Mouse (Mus musculus) liver, embryonic 12.5 days (tissue): Measurements from ENCODE around the gene Rbp7. TPM values are rescaled to one million over a fixed set of nuclear protein-coding genes. Genes with fewer than 3 reads are reported as not detected.
A peak's percentile ranks its signal among the peaks of the same experiment; 100 is the strongest.
"Not testable (repeated sequence)": the region's sequence is repeated elsewhere in the genome, so short reads cannot be mapped to it uniquely, and the experiment has no call there.

Source experiments
- ATAC-seq: fragments of 200-750 bp; cut with Nextera tagmentation; 2 replicates; pipeline ENCODE4 v1.8.0; 2017; ENCODE audit warnings: moderate number of reproducible peaks, mild to moderate bottlenecking, moderate library complexity
- H3K27ac ChIP-seq: fragments of 300-500 bp; sonication (generic); 2 replicates; pipeline ENCODE4 v1.5.1; 2016; ENCODE audit warnings: mild to moderate bottlenecking
- H3K27me3 ChIP-seq: fragments of 300-500 bp; sonication (generic); replicated peaks from 2 replicates; pipeline ENCODE4 v1.6.1; 2016; ENCODE audit warnings: mild to moderate bottlenecking, moderate library complexity
- H3K36me3 ChIP-seq: fragments of 300-500 bp; sonication (generic); 2 replicates; pipeline ENCODE4 v1.6.1; 2016; ENCODE audit warnings: mild to moderate bottlenecking, moderate library complexity
- H3K4me1 ChIP-seq: fragments of 300-500 bp; sonication (generic); 2 replicates; pipeline ENCODE4 v1.6.1; 2016
- H3K4me2 ChIP-seq: fragments of 300-500 bp; sonication (generic); 2 replicates; pipeline ENCODE4 v1.6.1; 2016; ENCODE audit warnings: mild to moderate bottlenecking, moderate library complexity
- H3K4me3 ChIP-seq: fragments of 300-500 bp; sonication (generic); 2 replicates; pipeline ENCODE4 v1.5.1; 2016; ENCODE audit warnings: mild to moderate bottlenecking, moderate library complexity
- H3K9ac ChIP-seq: fragments of 300-500 bp; sonication (generic); 2 replicates; pipeline ENCODE4 v1.6.1; 2016; ENCODE audit warnings: mild to moderate bottlenecking, moderate library complexity
- H3K9me3 ChIP-seq: fragments of 300-500 bp; sonication (generic); replicated peaks from 2 replicates; pipeline ENCODE4 v1.6.1; 2016; ENCODE audit warnings: mild to moderate bottlenecking, moderate library complexity
- WGBS: fragments of 180-500 bp; shearing (Covaris S2); methylation state at CpG from one replicate; pipeline ENCODE4 v1.1.7; 2016; ENCODE audit not compliant: insufficient replicate concordance; 5-methylcytosine and 5-hydroxymethylcytosine counted together
- polyA plus RNA-seq: library from polyadenylated mRNA; unstranded; fragments of >200 nt; fragmentation: Nextera tagmentation; extraction: Ambion mirVana; gene quantifications from 2 replicates; pipeline ENCODE4 v1.2.1, GENCODE M21; 2016

Rbp7 gene
- polyA plus RNA-seq, 1 experiment from 2014 or later: not detected

DNA sequence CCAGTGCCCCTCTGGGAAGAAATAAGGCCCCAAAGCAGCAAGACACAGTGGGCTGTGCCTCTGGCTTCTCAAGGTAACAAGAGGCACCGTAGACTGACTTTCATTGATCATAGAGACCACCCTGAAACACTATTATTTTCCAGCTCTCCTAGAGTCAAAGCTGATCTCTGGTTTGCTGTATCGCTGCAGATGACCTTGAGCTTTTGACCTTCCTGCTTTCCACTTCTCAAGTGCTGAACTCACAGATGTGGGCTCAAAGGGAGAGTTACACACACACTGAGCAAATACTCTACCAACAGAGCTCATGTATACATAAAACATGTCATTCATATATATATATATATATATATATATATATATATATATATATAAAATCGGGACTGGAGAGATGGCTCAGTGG, 4.1 kb downstream of the Rbp7 start:
- H3K9me3 ChIP-seq: no peaks in the 10 kb centered on the region
- H3K27me3 ChIP-seq: no peaks in the 10 kb centered on the region
- 75% methylated on average over 3 of the region's 3 CpGs for WGBS
- peaks cover 14% of the 10 kb centered on the region for H3K4me1 ChIP-seq
- no peak overlapping the region for H3K4me3 ChIP-seq
- H3K36me3 ChIP-seq: no peaks in the 10 kb centered on the region
- H3K27ac ChIP-seq: no peak overlapping the region
- H3K4me2 ChIP-seq: no peak overlapping the region
- no peak overlapping the region for H3K9ac ChIP-seq
- ATAC-seq: no peak

DNA sequence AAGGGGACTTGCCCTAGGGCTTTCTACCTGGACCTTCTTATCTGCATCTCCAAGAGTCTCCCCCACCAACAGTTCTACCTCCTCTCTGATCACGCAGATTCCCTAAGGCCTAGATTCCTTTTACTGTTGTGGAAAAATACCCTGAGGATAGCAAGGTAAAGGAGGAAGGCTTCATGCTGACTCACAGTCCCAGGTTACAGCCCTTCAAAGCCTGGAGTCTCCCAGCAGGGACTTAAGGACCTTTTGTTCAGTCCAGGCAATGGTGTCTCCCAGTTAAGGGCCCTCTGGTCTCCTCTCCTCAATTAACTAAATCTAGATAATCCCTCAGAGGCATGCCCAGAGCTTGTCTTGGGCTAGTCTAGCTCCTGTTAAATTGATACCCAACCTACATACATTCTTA, 8.5 kb downstream of the Rbp7 start:
- Histone ChIP-seq H3K9me3 (no peaks in the 10 kb centered on the region), H3K27me3 (no peaks in the 10 kb centered on the region), H3K4me2 (peak overlapping the region; percentile 78), H3K4me1 (peaks cover 22% of the 10 kb centered on the region), H3K9ac (peak overlapping the region; percentile 65; the same call in 1 of the 2 replicates), H3K4me3 (peak overlapping the region; percentile 49; the same call in 1 of the 2 replicates), H3K27ac (peak overlapping the region; percentile 55), H3K36me3 (no peaks in the 10 kb centered on the region)
- ATAC-seq: no peak
- 59% methylated on average over 1 of the region's 1 CpGs for WGBS

DNA sequence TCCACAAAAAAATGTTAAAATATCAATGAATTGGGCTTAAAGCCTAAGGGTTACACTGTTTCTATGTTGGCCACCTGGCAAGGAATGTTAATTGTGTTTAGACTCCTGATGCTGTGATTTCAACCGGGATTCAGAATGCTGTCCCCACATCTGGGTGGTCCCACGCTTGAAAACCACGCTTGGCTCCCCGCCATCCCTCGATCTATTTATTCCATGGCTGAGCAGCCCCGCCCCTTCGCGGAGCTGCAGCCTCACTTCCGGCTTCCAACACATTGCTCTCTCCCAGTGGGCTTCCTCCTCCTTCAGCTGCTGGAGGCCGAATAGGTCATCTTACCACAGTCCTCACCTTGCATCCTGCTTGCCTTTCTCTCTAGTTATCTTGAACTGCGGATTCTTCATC, 8.9 kb downstream of the Rbp7 start:
- Histone ChIP-seq H3K27me3 (no peaks in the 10 kb centered on the region), H3K4me1 (peaks cover 22% of the 10 kb centered on the region), H3K36me3 (no peaks in the 10 kb centered on the region), H3K4me2 (peak overlapping the region; percentile 78), H3K9me3 (no peaks in the 10 kb centered on the region), H3K27ac (peak overlapping the region; percentile 75), H3K4me3 (peak overlapping the region; percentile 49), H3K9ac (peak overlapping the region; percentile 65)
- whole genome bisulfite sequencing: 2% methylated on average over 11 of the region's 11 CpGs
- ATAC-seq: peak; percentile 46

DNA sequence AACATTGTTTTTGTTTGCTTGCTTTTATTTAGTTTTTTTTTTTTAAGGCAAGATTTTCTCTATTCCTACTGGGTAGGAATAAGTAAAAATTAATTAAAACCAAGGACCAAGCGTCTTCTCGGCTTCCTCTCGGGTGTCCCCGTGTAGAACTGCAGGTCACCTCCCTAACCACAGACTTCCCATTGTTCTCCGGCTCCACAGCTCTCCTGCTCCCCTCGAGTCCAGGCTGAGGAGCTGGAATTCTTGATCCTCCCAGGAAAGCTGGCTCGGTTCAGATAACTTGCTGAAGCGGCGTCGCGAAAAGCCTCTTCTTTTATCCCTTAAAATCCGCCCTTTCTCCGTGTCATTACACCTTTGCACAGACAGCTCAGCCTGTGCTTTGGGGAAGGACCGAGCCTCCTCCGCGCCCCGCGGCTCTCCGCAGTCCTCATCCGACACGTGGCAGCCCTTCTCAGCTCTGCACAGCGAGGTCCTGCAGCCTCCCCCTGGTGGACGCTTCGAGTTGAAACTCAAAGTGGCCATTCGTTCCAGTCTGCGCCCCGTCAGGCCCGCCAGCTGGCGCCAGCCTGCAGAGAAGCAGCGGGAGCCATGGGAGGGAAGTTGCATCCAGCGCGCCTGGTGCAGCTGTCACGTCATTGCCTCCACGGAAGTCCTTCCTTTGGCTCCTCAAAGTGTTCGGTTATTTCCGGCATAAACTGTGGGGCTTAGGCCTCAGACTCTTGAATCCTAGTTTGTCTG, 9.6 kb downstream of the Rbp7 start:
- WGBS: 2% methylated on average over 36 of the region's 36 CpGs
- no peaks in the 10 kb centered on the region for H3K9me3 ChIP-seq
- peaks cover 22% of the 10 kb centered on the region for H3K4me1 ChIP-seq
- no peaks in the 10 kb centered on the region for H3K36me3 ChIP-seq
- peak overlapping the region; percentile 75 for H3K27ac ChIP-seq
- H3K9ac ChIP-seq: peak overlapping the region; percentile 65
- H3K4me2 ChIP-seq: peak overlapping the region; percentile 78
- ATAC-seq: peak; percentile 94
- H3K27me3 ChIP-seq: no peaks in the 10 kb centered on the region
- peak overlapping the region; percentile 49 for H3K4me3 ChIP-seq

DNA sequence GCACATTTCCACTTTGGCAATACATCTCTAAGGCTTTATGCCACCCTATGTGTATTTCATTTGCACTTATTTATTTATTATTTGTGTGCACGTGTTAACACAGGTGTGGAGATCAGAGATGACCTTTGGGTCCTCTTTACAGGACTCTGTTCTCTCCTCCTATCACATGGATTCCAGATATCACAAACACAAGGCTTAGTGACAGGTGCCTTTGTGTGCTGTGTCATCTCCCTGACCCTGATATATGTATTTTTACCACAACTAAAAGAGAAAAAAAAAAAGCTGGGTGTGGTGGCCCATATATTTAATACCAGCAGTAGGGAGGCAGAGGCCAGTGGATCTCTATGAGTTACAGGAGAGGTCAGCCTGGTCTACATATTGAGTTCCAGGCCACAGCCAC, 10.3 kb downstream of the Rbp7 start:
- 43% methylated on average over 1 of the region's 1 CpGs for WGBS
- Histone ChIP-seq H3K4me3 (no peak overlapping the region), H3K4me2 (peak overlapping the region; percentile 78), H3K27ac (no peak overlapping the region), H3K27me3 (no peaks in the 10 kb centered on the region), H3K4me1 (peaks cover 25% of the 10 kb centered on the region), H3K9me3 (no peaks in the 10 kb centered on the region), H3K36me3 (no peaks in the 10 kb centered on the region), H3K9ac (peak overlapping the region; percentile 65; the same call in 1 of the 2 replicates)
- no peak for ATAC-seq

DNA sequence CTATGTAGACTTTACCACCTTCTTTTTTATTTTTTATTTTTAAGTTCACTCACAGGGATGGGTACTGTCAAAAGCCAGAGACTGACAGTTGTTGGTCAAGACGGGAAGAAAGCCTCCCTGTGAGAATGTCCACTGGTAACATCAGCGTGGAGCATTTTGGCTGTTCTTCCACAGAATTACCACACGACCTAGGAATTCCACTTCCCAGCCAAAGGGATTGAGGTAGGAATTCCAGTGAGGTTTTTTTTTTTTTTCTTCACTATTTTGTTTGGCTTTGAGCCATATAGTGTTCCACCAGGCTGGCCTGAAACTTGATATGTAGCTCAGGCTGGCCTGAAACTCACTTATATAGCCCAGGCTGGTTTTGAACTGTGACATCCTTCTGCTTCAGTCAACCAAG, 12.3 kb downstream of the Rbp7 start:
- Histone ChIP-seq H3K9ac (no peak overlapping the region), H3K27ac (no peak overlapping the region), H3K27me3 (no peaks in the 10 kb centered on the region), H3K4me1 (peaks cover 28% of the 10 kb centered on the region), H3K4me2 (no peak overlapping the region), H3K36me3 (no peaks in the 10 kb centered on the region), H3K9me3 (no peaks in the 10 kb centered on the region), H3K4me3 (no peak overlapping the region)
- no peak for ATAC-seq
- 54% methylated on average over 3 of the region's 3 CpGs for WGBS

DNA sequence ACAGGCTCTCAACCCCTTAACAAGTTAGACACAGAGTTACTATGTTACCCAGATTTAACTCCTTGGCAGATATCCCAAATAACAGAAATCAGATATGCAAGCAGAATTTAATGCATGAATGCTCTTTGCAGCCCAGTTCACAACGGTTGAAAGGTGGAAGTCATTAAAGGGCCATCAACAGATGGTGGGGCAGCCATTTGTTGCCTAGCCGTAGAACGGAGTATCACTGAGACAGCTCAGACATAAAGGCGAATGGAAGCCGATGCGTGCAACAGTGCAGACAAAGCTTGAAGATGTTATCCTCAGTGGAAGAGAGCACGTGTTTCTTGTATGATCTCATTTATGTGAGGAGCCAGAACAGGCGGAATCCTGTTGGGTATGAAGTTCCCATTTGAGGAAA, 14.2 kb downstream of the Rbp7 start:
- H3K9me3 ChIP-seq: no peaks in the 10 kb centered on the region
- WGBS: 69% methylated on average over 8 of the region's 8 CpGs
- no peak overlapping the region for H3K4me2 ChIP-seq
- H3K27ac ChIP-seq: no peak overlapping the region
- H3K36me3 ChIP-seq: no peaks in the 10 kb centered on the region
- no peak for ATAC-seq
- H3K27me3 ChIP-seq: no peaks in the 10 kb centered on the region
- no peak overlapping the region for H3K4me3 ChIP-seq
- H3K9ac ChIP-seq: no peak overlapping the region
- peaks cover 18% of the 10 kb centered on the region for H3K4me1 ChIP-seq

DNA sequence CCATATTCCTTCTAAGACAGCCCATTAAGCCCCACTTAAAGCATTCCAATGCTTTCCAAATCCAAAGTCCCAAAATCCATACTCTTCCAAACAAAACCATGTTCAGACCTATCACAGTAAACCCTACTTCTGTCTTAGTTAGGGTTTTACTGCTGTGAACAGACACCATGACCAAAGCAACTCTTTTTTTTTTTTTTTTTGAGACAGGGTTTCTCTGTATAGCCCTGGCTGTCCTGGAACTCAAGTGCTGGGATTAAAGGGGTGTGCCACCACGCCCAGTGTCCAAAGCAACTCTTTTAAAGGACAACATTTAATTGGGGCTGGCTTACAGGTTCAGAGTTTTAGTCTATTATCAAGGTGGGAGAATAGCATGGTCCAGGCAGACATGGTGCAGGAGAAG, 22.9 kb downstream of the Rbp7 start:
- not testable (repeated sequence) for H3K4me1 ChIP-seq, H3K36me3 ChIP-seq, H3K9ac ChIP-seq, H3K4me3 ChIP-seq, H3K27me3 ChIP-seq, ATAC-seq, H3K27ac ChIP-seq, H3K9me3 ChIP-seq, H3K4me2 ChIP-seq
- WGBS: 43% methylated on average over 1 of the region's 1 CpGs

DNA sequence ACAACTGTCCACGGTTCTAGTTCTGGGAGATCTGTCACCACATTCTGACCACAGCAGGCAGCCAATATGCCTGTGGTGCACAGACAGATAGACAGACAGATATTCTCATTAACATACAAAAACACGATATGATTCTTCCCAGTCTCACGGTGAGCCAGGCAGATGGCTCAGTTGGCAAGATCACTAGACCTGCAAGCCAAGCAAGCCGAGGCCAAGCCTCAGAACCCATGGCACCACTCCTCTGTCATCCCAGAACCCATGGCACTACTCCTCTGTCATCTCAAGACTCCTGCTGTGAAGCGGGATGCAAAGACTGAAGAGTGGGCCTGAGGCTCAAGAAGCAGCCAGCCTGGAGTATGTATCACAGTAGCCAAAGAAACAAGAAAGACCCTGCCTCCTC, 25.2 kb downstream of the Rbp7 start:
- Histone ChIP-seq H3K4me3 (no peak overlapping the region), H3K4me2 (no peak overlapping the region), H3K36me3 (no peaks in the 10 kb centered on the region), H3K9ac (no peak overlapping the region), H3K27me3 (no peaks in the 10 kb centered on the region), H3K4me1 (peaks cover 18% of the 10 kb centered on the region), H3K27ac (no peak overlapping the region), H3K9me3 (no peaks in the 10 kb centered on the region)
- 61% methylated on average over 5 of the region's 5 CpGs for WGBS
- no peak for ATAC-seq

DNA sequence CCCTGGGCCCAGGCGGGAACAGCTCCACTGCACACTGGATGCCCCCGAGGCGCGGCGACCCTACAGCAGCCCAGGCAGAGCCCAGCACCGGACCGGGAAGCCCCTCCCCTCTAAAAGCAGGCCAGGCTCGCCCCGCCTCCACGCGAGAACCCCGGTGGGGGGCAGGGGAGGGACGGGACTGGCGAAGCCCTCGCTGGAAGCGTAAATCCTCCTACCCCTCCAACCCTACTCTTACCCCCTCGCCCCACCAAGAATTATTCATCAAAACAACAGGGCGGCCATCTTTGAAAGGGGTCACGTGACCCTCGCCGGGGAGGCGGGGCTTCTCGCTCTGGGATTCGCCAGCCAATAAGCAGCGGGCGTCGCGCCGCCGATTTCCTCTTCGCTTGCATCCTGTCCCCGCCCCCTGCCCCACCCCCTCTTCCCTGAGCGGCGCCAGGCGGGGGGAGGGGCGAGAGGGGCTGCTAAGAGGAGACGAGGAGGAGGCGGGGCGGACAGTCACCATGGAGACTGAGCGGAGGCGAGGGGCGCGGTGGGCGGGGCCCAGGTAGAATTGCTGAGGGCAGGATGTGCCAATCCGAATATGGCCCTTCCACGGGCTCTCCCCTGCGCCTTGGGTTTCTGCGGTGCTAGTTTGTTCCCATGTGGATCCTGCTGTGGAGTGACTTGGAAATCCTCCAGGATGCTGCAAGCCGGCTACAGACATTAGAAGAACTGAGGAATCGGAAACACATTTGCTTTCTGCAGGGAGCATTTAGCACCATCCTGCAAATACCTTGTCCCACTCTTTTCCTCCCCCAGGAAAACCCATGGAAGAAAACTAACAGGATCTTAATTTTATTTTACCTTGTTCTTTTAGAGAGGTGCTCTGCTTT, 28.2 kb downstream of the Rbp7 start, which contains the start of gene Ube4b:
Gene Ube4b (minus strand): TSS at position 425 of the 875 bp plus-strand sequence.
- H3K27ac ChIP-seq: peak within 1 kb of the TSS; percentile 95
- peak; percentile 87 for ATAC-seq
- peak within 1 kb of the TSS; percentile 94 for H3K9ac ChIP-seq
- H3K9me3 ChIP-seq: no peaks in the 10 kb centered on the region
- peaks cover 25% of the 10 kb centered on the region for H3K4me1 ChIP-seq
- peak within 1 kb of the TSS; percentile 81 for H3K4me2 ChIP-seq
- H3K27me3 ChIP-seq: no peaks in the 10 kb centered on the region
- WGBS: under 1% methylated on average over 47 of the region's 50 CpGs
- H3K36me3 ChIP-seq: peaks cover 9% of the 10 kb centered on the region; the same call in 1 of the 2 replicates
- H3K4me3 ChIP-seq: peak within 1 kb of the TSS; percentile 98

DNA sequence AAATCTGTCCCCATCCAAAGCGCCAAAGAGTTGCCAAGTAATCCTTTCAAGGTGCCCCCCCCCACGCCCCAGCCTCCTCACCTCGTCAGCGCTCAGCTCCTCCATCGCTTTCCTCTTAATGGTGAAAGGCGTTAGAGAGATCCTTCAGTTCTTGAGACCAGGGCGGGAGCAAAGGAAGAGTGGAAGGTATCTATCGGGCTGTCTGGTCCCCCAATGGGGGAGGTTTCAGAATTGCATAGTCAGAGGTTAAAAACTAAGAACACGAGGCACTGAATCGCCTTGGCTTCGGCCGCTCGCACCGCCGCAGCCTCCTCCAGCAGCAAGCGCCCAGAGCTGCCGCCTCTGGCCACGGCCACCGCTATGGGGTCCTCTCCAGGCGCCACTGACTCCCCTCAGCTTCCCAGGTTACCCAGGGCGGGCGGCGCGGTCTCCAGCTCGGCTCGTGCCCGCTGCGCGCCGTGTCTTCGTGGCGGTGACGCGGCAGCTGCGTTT, 28.9 kb downstream of the Rbp7 start:
- WGBS: under 1% methylated on average over 35 of the region's 35 CpGs

DNA sequence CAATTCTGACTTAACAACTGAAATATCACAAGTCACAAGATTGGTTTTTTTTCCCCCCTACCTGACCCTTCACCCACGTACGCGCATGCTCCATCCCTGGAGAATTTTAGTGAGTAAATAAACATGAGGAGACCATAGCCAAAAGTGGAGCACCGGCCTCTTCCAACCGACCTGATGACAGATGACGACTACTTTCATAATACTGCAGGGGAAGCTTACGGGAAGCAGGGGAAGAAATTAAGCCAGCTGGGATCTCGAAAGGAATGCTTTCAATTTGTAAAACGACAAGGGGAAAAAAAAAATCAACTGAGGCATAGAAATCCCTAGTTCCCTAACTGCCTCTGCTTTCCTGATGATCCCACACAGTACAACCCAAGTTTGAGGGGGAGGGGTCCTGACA, 30.0 kb downstream of the Rbp7 start:
- no peak overlapping the region for H3K27ac ChIP-seq
- H3K4me2 ChIP-seq: peak overlapping the region; percentile 81
- WGBS: 8% methylated on average over 9 of the region's 9 CpGs
- H3K4me1 ChIP-seq: peaks cover 25% of the 10 kb centered on the region
- H3K27me3 ChIP-seq: no peaks in the 10 kb centered on the region
- H3K36me3 ChIP-seq: peaks cover 18% of the 10 kb centered on the region
- ATAC-seq: no peak
- H3K4me3 ChIP-seq: peak overlapping the region; percentile 98
- H3K9me3 ChIP-seq: no peaks in the 10 kb centered on the region
- peak overlapping the region; percentile 94 for H3K9ac ChIP-seq

More for the DNA sequence above, 28.9 kb downstream of the Rbp7 start:
- Histone ChIP-seq H3K36me3 (peaks cover 14% of the 10 kb centered on the region; the same call in 1 of the 2 replicates), H3K9me3 (no peaks in the 10 kb centered on the region), H3K4me1 (peaks cover 25% of the 10 kb centered on the region), H3K4me2 (peak overlapping the region; percentile 81), H3K4me3 (peak overlapping the region; percentile 98), H3K9ac (peak overlapping the region; percentile 94), H3K27ac (peak overlapping the region; percentile 95), H3K27me3 (no peaks in the 10 kb centered on the region)
- peak; percentile 68 for ATAC-seq
